Mouse (Mus musculus) heart, adult 2 months (tissue): ENCODE measurements at regions not wholly inside any gene's neighbourhood (a gene's known extent, or its start where the extent isn't known, plus 50 kb on each side); places are given as distances from the start of the nearest gene placed in this dataset.

Experiments
- DNase-seq, 2 experiments: peaks; one replicate each; pipeline ENCODE4 v3.0.0; 2021
- H3K27ac ChIP-seq: fragments of 200-600 bp; 2 replicates; pipeline ENCODE4 v1.8.1; 2022
- H3K27me3 ChIP-seq: fragments of 200-500 bp; 2 replicates; pipeline ENCODE4 v1.6.1; 2012; ENCODE audit warnings: mild to moderate bottlenecking, low read length, inconsistent platforms, mixed read lengths; ENCODE audit not compliant: control insufficient read depth, insufficient read depth
- H3K36me3 ChIP-seq: fragments of 200-500 bp; 2 replicates; pipeline ENCODE4 v1.6.1; 2012; ENCODE audit warnings: low read length, inconsistent platforms; ENCODE audit not compliant: control insufficient read depth, insufficient read depth
- H3K4me1 ChIP-seq: fragments of 200-500 bp; 2 replicates; pipeline ENCODE4 v1.6.1; 2011; ENCODE audit warnings: low read length; ENCODE audit not compliant: control insufficient read depth, insufficient read depth
- H3K4me3 ChIP-seq: fragments of 200-600 bp; 2 replicates; pipeline ENCODE4 v1.8.1; 2022
- H3K79me2 ChIP-seq: fragments of 200-500 bp; replicated peaks from 2 replicates; pipeline ENCODE4 v1.6.1; 2012; ENCODE audit warnings: mild to moderate bottlenecking, inconsistent platforms, low read length, moderate library complexity, mixed read lengths; ENCODE audit not compliant: control insufficient read depth, insufficient read depth
- H3K9ac ChIP-seq: fragments of 200-500 bp; 2 replicates; pipeline ENCODE4 v1.6.1; 2012; ENCODE audit warnings: low read depth, mild to moderate bottlenecking, control low read depth, inconsistent platforms, low read length, mixed read lengths
- CTCF ChIP-seq: fragments of 200-600 bp; IDR thresholded peaks from 2 replicates; pipeline ENCODE4 v1.8.1; 2022; ENCODE audit warnings: antibody characterized with exemption, mild to moderate bottlenecking, moderate library complexity
- EP300 ChIP-seq: fragments of 200-500 bp; IDR thresholded peaks from 2 replicates; pipeline ENCODE4 v1.6.1; 2011; ENCODE audit warnings: low read depth, low read length, control low read depth; ENCODE audit not compliant: insufficient read depth
- POLR2A ChIP-seq: fragments of 200-500 bp; IDR thresholded peaks from 2 replicates; pipeline ENCODE4 v1.6.1; 2011; ENCODE audit warnings: mild to moderate bottlenecking, low read depth, low read length, control low read depth; ENCODE audit not compliant: insufficient read depth
- WGBS: fragments of 180-500 bp; shearing (Covaris S2); methylation state at CpG from one replicate; pipeline ENCODE4 v1.1.7; 2018; 5-methylcytosine and 5-hydroxymethylcytosine counted together
- intact Hi-C: fragments of 180-260 bp; cut with DNase I; formaldehyde crosslinking; loops from one replicate; pipeline ENCODE4 v1.15.1; 2025

DNA sequence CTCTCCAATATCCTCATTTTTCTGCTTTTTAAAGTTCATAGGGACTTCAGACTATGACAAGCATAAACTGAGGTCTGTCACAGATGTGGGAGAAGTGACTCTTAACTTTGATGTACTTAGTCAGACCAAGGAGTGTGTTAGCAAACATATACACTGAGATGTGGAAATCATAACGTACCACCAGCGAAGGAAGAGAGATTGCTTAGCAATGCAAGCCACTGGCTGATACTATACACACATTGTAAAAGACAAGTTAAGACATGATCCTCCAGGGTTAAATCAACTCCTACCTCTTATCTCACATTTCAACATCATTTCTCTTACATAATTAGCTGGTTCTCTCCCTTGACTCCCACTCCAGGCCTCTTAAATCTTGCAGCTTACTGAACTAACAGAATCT, 227.9 kb upstream of the Rarb start:
- DNase-seq: no peak

DNA sequence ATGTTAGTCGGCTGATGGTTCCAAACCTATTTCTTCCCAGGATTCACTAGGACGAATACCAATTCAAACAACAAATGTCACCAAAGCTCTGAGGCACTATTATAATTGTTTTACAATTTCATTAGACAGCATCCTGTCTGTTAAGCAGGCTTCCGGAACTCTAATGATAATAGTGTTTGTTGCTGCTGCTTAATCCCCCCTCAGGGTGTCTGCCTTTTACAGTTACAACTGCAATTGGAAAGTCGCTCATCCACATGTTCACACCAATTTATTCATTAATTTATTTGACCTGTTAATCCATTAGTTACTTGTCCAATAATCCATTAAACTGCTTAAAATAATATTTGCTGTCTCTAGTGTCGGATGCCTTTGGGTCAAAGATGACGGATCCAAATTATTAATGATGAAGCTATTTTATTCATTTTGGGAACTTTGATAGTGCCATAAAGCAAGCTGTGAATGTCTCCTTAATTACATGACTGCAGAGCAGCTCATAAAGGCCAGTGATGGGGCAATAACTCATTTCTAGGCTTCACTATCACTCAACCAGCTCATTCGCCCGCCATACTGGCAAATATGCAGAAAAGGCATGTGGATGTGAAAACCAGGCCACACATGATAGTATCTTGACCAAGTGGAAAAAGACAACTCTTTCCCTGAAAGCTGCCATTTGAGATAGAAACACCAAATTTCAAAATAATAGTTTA, 226.6 kb upstream of the Rarb start:
- H3K4me1 ChIP-seq: no peaks in the 10 kb centered on the region
- no peak overlapping the region for H3K4me3 ChIP-seq
- H3K27ac ChIP-seq: no peak overlapping the region
- no peaks in the 10 kb centered on the region for H3K79me2 ChIP-seq
- no peak overlapping the region for H3K9ac ChIP-seq
- no peaks in the 10 kb centered on the region for H3K27me3 ChIP-seq
- DNase-seq: no peak
- intact Hi-C loops: no loop called here
- 82% methylated on average over 8 of the region's 8 CpGs for WGBS
- H3K36me3 ChIP-seq: no peaks in the 10 kb centered on the region
- TF ChIP-seq EP300 (no peak), POLR2A (no peak), CTCF (no peak)

More for the DNA sequence above, 227.9 kb upstream of the Rarb start:
- no peak for TF ChIP-seq EP300
- no peak for TF ChIP-seq CTCF
- TF ChIP-seq POLR2A: no peak
- WGBS: 78% methylated on average over 2 of the region's 2 CpGs
- Histone ChIP-seq H3K27me3 (no peaks in the 10 kb centered on the region), H3K9ac (no peak overlapping the region), H3K79me2 (no peaks in the 10 kb centered on the region), H3K4me1 (no peaks in the 10 kb centered on the region), H3K4me3 (no peak overlapping the region), H3K36me3 (no peaks in the 10 kb centered on the region), H3K27ac (no peak overlapping the region)
- intact Hi-C loops: no loop called here

GRCm38 (mm10) chr14:17020603-17021356, 201.8 kb upstream of the Rarb start:
- Histone ChIP-seq H3K27ac (no peak overlapping the region), H3K79me2 (no peaks in the 10 kb centered on the region), H3K9ac (no peak overlapping the region), H3K4me3 (no peak overlapping the region), H3K27me3 (no peaks in the 10 kb centered on the region), H3K4me1 (no peaks in the 10 kb centered on the region), H3K36me3 (no peaks in the 10 kb centered on the region)
- no peak for DNase-seq
- TF ChIP-seq EP300: no peak
- 76% methylated on average over 4 of the region's 4 CpGs for WGBS
- intact Hi-C loops: no loop called here

DNA sequence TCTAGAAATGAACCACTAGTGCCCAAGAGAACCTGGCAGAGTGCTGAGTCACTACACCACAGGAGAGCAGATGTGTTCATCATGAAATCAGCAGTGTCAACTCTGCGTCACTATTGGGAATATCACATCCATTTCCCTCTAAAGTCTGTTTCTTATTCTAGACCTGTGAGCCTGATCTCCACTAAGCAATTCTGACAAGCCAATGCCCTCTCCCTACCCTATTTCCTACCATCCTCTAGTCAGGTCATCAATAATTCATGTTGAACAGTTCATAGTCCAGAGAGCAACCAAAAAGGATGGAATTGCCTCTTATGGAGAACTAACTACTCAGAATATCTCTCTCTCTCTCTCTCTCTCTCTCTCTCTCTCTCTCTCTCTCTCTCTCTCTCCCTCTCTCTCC, 194.0 kb upstream of the Rarb start:
- 79% methylated on average over 1 of the region's 1 CpGs for WGBS
- no peak overlapping the region for H3K9ac ChIP-seq
- TF ChIP-seq CTCF: no peak
- no peak for TF ChIP-seq EP300
- no peak for TF ChIP-seq POLR2A
- no peaks in the 10 kb centered on the region for H3K27me3 ChIP-seq
- no peak overlapping the region for H3K27ac ChIP-seq
- intact Hi-C loops: no loop called here
- no peaks in the 10 kb centered on the region for H3K79me2 ChIP-seq
- no peaks in the 10 kb centered on the region for H3K4me1 ChIP-seq
- DNase-seq: no peak
- H3K4me3 ChIP-seq: no peak overlapping the region
- H3K36me3 ChIP-seq: no peaks in the 10 kb centered on the region

DNA sequence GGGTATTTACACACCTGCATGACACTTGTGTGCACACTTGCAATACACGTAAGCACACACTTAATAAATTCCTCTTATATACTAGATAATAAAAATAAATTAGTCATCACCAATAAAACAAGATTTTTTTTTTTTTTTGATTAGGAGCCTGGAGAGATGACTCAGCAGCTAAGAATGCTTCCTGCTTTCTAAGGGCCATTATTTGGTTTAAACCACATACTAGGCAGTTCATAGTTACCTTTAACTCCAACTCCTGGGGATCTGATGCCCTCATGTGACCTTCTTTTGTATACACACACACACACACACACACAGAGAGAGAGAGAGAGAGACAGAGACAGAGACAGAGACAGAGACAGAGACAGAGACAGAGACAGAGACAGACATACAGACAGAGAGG, 193.2 kb upstream of the Rarb start:
- H3K27me3 ChIP-seq: no peaks in the 10 kb centered on the region
- no peak overlapping the region for H3K27ac ChIP-seq
- no peaks in the 10 kb centered on the region for H3K4me1 ChIP-seq
- TF ChIP-seq CTCF (no peak), POLR2A (no peak), EP300 (no peak)
- no peak overlapping the region for H3K4me3 ChIP-seq
- no peaks in the 10 kb centered on the region for H3K36me3 ChIP-seq
- H3K9ac ChIP-seq: no peak overlapping the region
- no peak for DNase-seq
- intact Hi-C loops: no loop called here
- H3K79me2 ChIP-seq: no peaks in the 10 kb centered on the region
- WGBS: 60% methylated on average over 1 of the region's 1 CpGs

GRCm38 (mm10) chr14:17005194-17006018, 186.4 kb upstream of the Rarb start:
- Histone ChIP-seq H3K4me1 (peaks cover 3% of the 10 kb centered on the region; the same call in 1 of the 2 replicates), H3K4me3 (no peak overlapping the region), H3K27me3 (no peaks in the 10 kb centered on the region), H3K27ac (no peak overlapping the region), H3K36me3 (no peaks in the 10 kb centered on the region), H3K79me2 (no peaks in the 10 kb centered on the region), H3K9ac (no peak overlapping the region)
- WGBS: 71% methylated on average over 8 of the region's 8 CpGs
- peak; percentile 30 to 34 for DNase-seq
- intact Hi-C loops: no loop called here
- no peak for TF ChIP-seq CTCF
- no peak for TF ChIP-seq EP300
- no peak for TF ChIP-seq POLR2A
